Mouse (Mus musculus): ENCODE measurements around the gene Tmem59.

DNA sequence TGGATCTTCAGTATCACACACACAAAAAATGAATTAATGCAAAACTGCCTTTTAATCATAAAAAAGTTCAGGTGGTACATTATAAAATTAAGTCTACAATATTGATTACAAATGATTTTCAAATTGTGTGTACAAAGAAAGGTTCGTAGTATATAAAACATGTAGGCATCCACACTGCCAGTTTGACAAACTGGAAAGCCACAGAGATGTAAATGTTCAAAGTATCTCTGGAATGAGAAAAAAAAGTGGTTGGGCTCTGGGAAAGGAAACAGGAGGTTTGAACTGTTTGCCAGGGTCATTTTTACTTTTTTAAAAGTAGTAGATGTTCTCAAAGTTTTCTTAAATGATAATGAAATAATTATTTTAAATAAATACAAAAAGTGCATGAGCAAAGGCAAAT, 67.8 kb downstream of the Tmem59 start:
- TF ChIP-seq EP300 (IDR thresholded peaks at IDR 0.05; ENCODE audit: low read depth): no peak
- TF ChIP-seq CTCF (IDR thresholded peaks at IDR 0.05; ENCODE audit: low read depth): no peak
